Comparison of ENCODE assay signal across 7 mouse cellular contexts in the genomic region with DNA sequence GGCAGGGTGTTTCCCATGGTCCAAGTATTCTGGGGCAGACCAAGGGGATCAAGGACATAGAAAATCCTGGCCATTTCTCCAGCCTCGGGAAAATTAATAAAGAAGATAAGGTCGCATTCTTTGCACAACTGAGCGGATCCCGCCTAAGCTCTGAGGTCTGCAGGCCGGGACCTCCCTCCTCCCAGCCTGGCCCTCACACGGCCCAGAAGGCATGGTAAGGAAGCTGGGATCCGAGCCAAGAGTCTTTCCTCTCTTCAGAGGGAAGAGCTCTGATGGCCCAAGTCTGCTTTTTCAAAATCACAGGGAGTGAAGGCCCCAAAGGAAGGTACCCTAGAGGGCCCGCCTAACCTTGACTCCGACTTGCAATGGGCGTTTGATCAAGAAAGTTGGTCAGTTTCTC.
DNase-seq lines count a peak whose midpoint lies in the region; ATAC-seq and TF ChIP-seq lines count a peak whose summit lies in the region.

No protein-coding gene starts in this region.

- 44% methylated on average over 10 of the region's 10 CpGs for WGBS in midbrain, embryonic 16.5 days

- H3K4me2 ChIP-seq in midbrain, embryonic 16.5 days (ENCODE audit: low read length) = no peak overlapping the region; the same call in 1 of the 2 replicates

- H3K4me1 ChIP-seq in ES-E14 (ENCODE audit: control insufficient read depth in 2 of 2, insufficient read depth in 2 of 2, low read length in 2 of 2, poor library complexity in 1 of 2) = peaks cover 0 to 9% of the 10 kb centered on the region in 2 experiments; a peak in 3 of 4 replicates
- peaks cover 18% of the 10 kb centered on the region for H3K4me1 ChIP-seq in midbrain, embryonic 16.5 days (ENCODE audit: control insufficient read depth, insufficient read depth, low read length)

- no peak for DNase-seq in ES-E14 (ENCODE audit: low read depth, low spot score)
- DNase-seq in adrenal gland, postnatal 25 days = peak; percentile 29
- DNase-seq in heart, postnatal 10 days = peak; percentile 65 to 74
- DNase-seq in kidney, postnatal 36 days = peak; percentile 62 to 75
- DNase-seq in thymus, adult 18-20 months = no peak

- H3K9ac ChIP-seq in ES-E14 (ENCODE audit: insufficient read depth, low read depth, low read length, poor library complexity, severe bottlenecking) = peak overlapping the region; percentile 59
- no peak overlapping the region; the same call in 1 of the 2 replicates for H3K9ac ChIP-seq in midbrain, embryonic 16.5 days (ENCODE audit: low read depth, low read length)

- H3K36me3 ChIP-seq in ES-E14 (ENCODE audit: control insufficient read depth, insufficient read depth, low read length, poor library complexity, severe bottlenecking) = no peaks in the 10 kb centered on the region
- no peaks in the 10 kb centered on the region for H3K36me3 ChIP-seq in midbrain, embryonic 16.5 days (ENCODE audit: control insufficient read depth, insufficient read depth, low read length)

- H3K4me3 ChIP-seq in ES-E14 (ENCODE audit: insufficient read depth in 1 of 2, low read depth in 1 of 2, low read length in 2 of 2, poor library complexity in 1 of 2, severe bottlenecking in 1 of 2) = peak overlapping the region; percentile 47
- no peak overlapping the region for H3K4me3 ChIP-seq in midbrain, embryonic 16.5 days (ENCODE audit: low read depth, low read length)

- 0 out of 2 replicates have a peak, but pooled peaks have one; percentile 44 for ATAC-seq in midbrain, embryonic 16.5 days
- no peak for ATAC-seq in inflammation-experienced regulatory T-cells, adult 6 months

- H3K9me3 ChIP-seq in ES-E14 (ENCODE audit: control insufficient read depth, insufficient read depth, low read depth, low read length) = no peaks in the 10 kb centered on the region
- H3K9me3 ChIP-seq in midbrain, embryonic 16.5 days (replicated peaks; ENCODE audit: control insufficient read depth, low read length, poor library complexity, severe bottlenecking) = no peaks in the 10 kb centered on the region

- H3K27ac ChIP-seq in ES-E14 (ENCODE audit: insufficient read depth, low read depth, low read length, poor library complexity, severe bottlenecking) = peak overlapping the region; percentile 76
- no peak overlapping the region for H3K27ac ChIP-seq in midbrain, embryonic 16.5 days (ENCODE audit: low read length)

- no peaks in the 10 kb centered on the region for H3K27me3 ChIP-seq in midbrain, embryonic 16.5 days (ENCODE audit: control insufficient read depth, insufficient read depth, low read depth, low read length)

- intact Hi-C loops in heart, postnatal 10 days (cut with DNase I) = no loop called here

- in situ Hi-C loops in ES-E14 (cut with MboI; ENCODE audit: low sequenced_read_pairs in 2 of 2, unreplicated experiment in 2 of 2) = no loop called here

TF ChIP-seq in ES-E14, 5 proteins besides CTCF, POLR2A, EP300 and RAD21:
- TF ChIP-seq ZC3H11A (IDR thresholded peaks at IDR 0.05; ENCODE audit: borderline replicate concordance, low read depth, low read length) = no peak
- no peak for TF ChIP-seq CHD2 (IDR thresholded peaks at IDR 0.05; ENCODE audit: low read depth, low read length)
- no peak for TF ChIP-seq HCFC1 (IDR thresholded peaks at IDR 0.05; ENCODE audit: borderline replicate concordance, insufficient read depth, low read length)
- TF ChIP-seq MAFK (IDR thresholded peaks at IDR 0.05; ENCODE audit: insufficient read depth, low read depth, low read length) = no peak
- no peak for TF ChIP-seq ZNF384 (IDR thresholded peaks at IDR 0.05; ENCODE audit: low read depth, low read length)

Comparison
In these comparisons a context has a peak if more than half of its experiments do, and no peak if none do; other contexts are left out.
1. DNase-seq: peak in adrenal gland, postnatal 25 days (single experiment), heart, postnatal 10 days (2 of 2) and kidney, postnatal 36 days (2 of 2); none in ES-E14 (single experiment) and thymus, adult 18-20 months (0 of 2).